8 mouse cellular contexts compared by ENCODE assay signal in genomic region chr10:39624837-39625625, GRCm38 (mm10). TPM values are rescaled to one million over a fixed set of nuclear protein-coding genes. Genes with fewer than 3 reads are reported as not detected.
DNase-seq lines count a peak whose midpoint lies in the region; ATAC-seq and TF ChIP-seq lines count a peak whose summit lies in the region.
"Had no signal": no experiment of that assay in that cellular context is flagged by ENCODE, and none has a peak within 500 bp of the region (broad histone marks: within the 10 kb centered on the region; RNA-seq: fewer than 3 reads in every experiment).

No protein-coding gene starts in this region.

- no peaks in the 10 kb centered on the region for H3K27me3 ChIP-seq in intestine, embryonic 14.5 days (replicated peaks; ENCODE audit: control insufficient read depth, insufficient read depth, low read length)
- no peaks in the 10 kb centered on the region for H3K27me3 ChIP-seq in liver, embryonic 11.5 days (replicated peaks; ENCODE audit: control insufficient read depth, insufficient read depth, low read length)
- no peaks in the 10 kb centered on the region for H3K27me3 ChIP-seq in stomach, postnatal 0 days (ENCODE audit: control insufficient read depth, insufficient read depth, low read length)

- no peak overlapping the region for H3K4me3 ChIP-seq in intestine, embryonic 14.5 days (ENCODE audit: low read depth, low read length)
- H3K4me3 ChIP-seq in liver, embryonic 11.5 days (ENCODE audit: low read depth, low read length): no peak overlapping the region
- no peak overlapping the region for H3K4me3 ChIP-seq in stomach, postnatal 0 days (ENCODE audit: low read depth, low read length)

- no peak overlapping the region for H3K4me2 ChIP-seq in intestine, embryonic 14.5 days (ENCODE audit: low read length)
- no peak overlapping the region; the same call in 1 of the 2 replicates for H3K4me2 ChIP-seq in liver, embryonic 11.5 days
- H3K4me2 ChIP-seq in stomach, postnatal 0 days (replicated peaks; ENCODE audit: low read depth): no peak overlapping the region; the same call in 1 of the 2 replicates

- DNase-seq in ovary, postnatal 36 days (ENCODE audit: low spot score): peak; percentile 57
- no peak for DNase-seq in ovary, postnatal 14 days (ENCODE audit: low spot score)
- DNase-seq in intestine, embryonic 14.5 days (ENCODE audit: low spot score): peak; percentile 53
- DNase-seq in liver, embryonic 11.5 days (ENCODE audit: low spot score): no peak
- DNase-seq in stomach, postnatal 0 days (ENCODE audit: low spot score): peak; percentile 83
- no peak for DNase-seq in frontal cortex, adult 2 months (ENCODE audit: extremely low spot score in 1 of 2, low spot score in 1 of 2)
- no peak for DNase-seq in adrenal gland, postnatal 36 days
- DNase-seq: cerebellum, adult 8-10 months had no signal

- H3K4me1 ChIP-seq in intestine, embryonic 14.5 days (replicated peaks; ENCODE audit: control insufficient read depth, insufficient read depth, low read length): peaks cover 31% of the 10 kb centered on the region
- H3K4me1 ChIP-seq in liver, embryonic 11.5 days (replicated peaks; ENCODE audit: control insufficient read depth, insufficient read depth, low read length): 0 out of 2 replicates have a peak, but pooled peaks cover 5% of the 10 kb centered on the region
- H3K4me1 ChIP-seq in stomach, postnatal 0 days (replicated peaks; ENCODE audit: control insufficient read depth, insufficient read depth): peaks cover 12% of the 10 kb centered on the region

- TF ChIP-seq EP300 in stomach, postnatal 0 days (optimal IDR thresholded peaks at IDR 0.05): no peak

- H3K9ac ChIP-seq in intestine, embryonic 14.5 days (ENCODE audit: low read length): no peak overlapping the region
- H3K9ac ChIP-seq in liver, embryonic 11.5 days (ENCODE audit: low read depth, low read length): peak overlapping the region; percentile 4; the same call in 1 of the 2 replicates
- H3K9ac ChIP-seq in stomach, postnatal 0 days (ENCODE audit: low read length): no peak overlapping the region; the same call in 1 of the 2 replicates

- peak; percentile 23; the same call in 1 of the 2 replicates for TF ChIP-seq CTCF in stomach, postnatal 0 days (IDR thresholded peaks at IDR 0.05; ENCODE audit: low read depth)

- WGBS in intestine, embryonic 14.5 days: 39% methylated on average over 12 of the region's 12 CpGs
- WGBS in liver, embryonic 11.5 days: 54% methylated on average over 12 of the region's 12 CpGs
- 30% methylated on average over 12 of the region's 12 CpGs for WGBS in stomach, postnatal 0 days

- H3K36me3 ChIP-seq in intestine, embryonic 14.5 days (ENCODE audit: control insufficient read depth, insufficient read depth, low read length): peaks cover 44% of the 10 kb centered on the region
- no peaks in the 10 kb centered on the region for H3K36me3 ChIP-seq in liver, embryonic 11.5 days (ENCODE audit: control insufficient read depth, insufficient read depth, low read length)
- H3K36me3 ChIP-seq in stomach, postnatal 0 days (ENCODE audit: control insufficient read depth, insufficient read depth, low read length): peaks cover 7% of the 10 kb centered on the region; the same call in 1 of the 2 replicates

- H3K9me3 ChIP-seq in intestine, embryonic 14.5 days (ENCODE audit: control insufficient read depth, low read length): no peaks in the 10 kb centered on the region
- no peaks in the 10 kb centered on the region for H3K9me3 ChIP-seq in liver, embryonic 11.5 days (ENCODE audit: control insufficient read depth, low read length)
- H3K9me3 ChIP-seq in stomach, postnatal 0 days (ENCODE audit: control insufficient read depth, low read length): no peaks in the 10 kb centered on the region

- H3K27ac ChIP-seq in intestine, embryonic 14.5 days (ENCODE audit: low read depth): 0 out of 2 replicates have a peak overlapping the region, but pooled peaks have one; percentile 10
- no peak overlapping the region; the same call in 1 of the 2 replicates for H3K27ac ChIP-seq in liver, embryonic 11.5 days (ENCODE audit: low read depth, low read length)
- H3K27ac ChIP-seq in stomach, postnatal 0 days (replicated peaks): peak overlapping the region; percentile 63

- no peak; the same call in 1 of the 2 replicates for ATAC-seq in intestine, embryonic 14.5 days (replicated peaks; ENCODE audit: low FRiP score, low TSS enrichment, low read depth)
- ATAC-seq in liver, embryonic 11.5 days (replicated peaks; ENCODE audit: low FRiP score): no peak; the same call in 1 of the 2 replicates
- peak; percentile 30; the same call in 1 of the 2 replicates for ATAC-seq in stomach, postnatal 0 days (ENCODE audit: low FRiP score, low TSS enrichment)

RNA-seq across cellular contexts. Expression of gene Traf3ip2, which starts 12.3 kb away (rescaled TPM):
- polyA plus RNA-seq in intestine, embryonic 14.5 days (2014; fragmentation: Nextera tagmentation; extraction: Ambion mirVana): 27.8 and 28.5 TPM in 2 replicates
- 5.2 and 6.6 TPM in 2 replicates for polyA plus RNA-seq in liver, embryonic 11.5 days (2014; fragmentation: Nextera tagmentation; extraction: Ambion mirVana)
- polyA plus RNA-seq in stomach, postnatal 0 days (2015; fragmentation: Nextera tagmentation; extraction: Ambion mirVana): 19.4 and 24.1 TPM in 2 replicates
- 1.7 and 2.8 TPM in 2 replicates for polyA plus RNA-seq in frontal cortex, adult 2 months (2012; rRNA removed)
- total RNA-seq in adrenal gland, postnatal 36 days (2021): 10 to 100 TPM; 12.5 to 18.9 TPM

Comparison
In these comparisons a context has a peak if more than half of its experiments do, and no peak if none do; other contexts are left out.
1. DNase-seq: peak in ovary, postnatal 36 days (single experiment), intestine, embryonic 14.5 days (single experiment) and stomach, postnatal 0 days (single experiment); none in ovary, postnatal 14 days (single experiment), liver, embryonic 11.5 days (single experiment), frontal cortex, adult 2 months (0 of 2) and adrenal gland, postnatal 36 days (0 of 2).